ENCODE assay signal across 11 mouse cellular contexts in the genomic region with DNA sequence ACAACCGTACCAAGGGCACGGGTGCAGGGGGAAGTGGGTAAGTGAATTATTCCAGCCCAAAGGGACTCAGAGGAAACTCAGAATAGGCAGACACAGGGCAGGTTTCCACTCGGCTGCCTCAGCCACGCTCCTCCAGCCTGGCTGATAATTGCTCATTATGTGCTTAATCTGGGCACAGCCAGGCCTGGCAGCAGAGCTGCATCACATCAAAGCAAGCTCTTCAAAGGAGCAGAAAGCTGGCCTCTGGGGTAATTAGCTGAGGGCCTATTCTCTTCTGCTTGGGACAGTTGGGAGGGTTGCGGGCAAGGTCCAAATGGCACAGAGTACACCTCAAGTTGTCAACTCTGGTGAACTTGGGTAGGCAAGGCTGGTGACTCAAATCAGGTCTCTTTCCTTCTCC.
A peak's percentile ranks its signal among the peaks of the same experiment; 100 is the strongest.
DNase-seq lines count a peak whose midpoint lies in the region; ATAC-seq lines count a peak whose summit lies in the region.
"Had no signal": no experiment of that assay in that cellular context is flagged by ENCODE, and none has a peak within 500 bp of the region (broad histone marks: within the 10 kb centered on the region; RNA-seq: fewer than 3 reads in every experiment).

No protein-coding gene starts in this region.

- no peaks in the 10 kb centered on the region for H3K36me3 ChIP-seq in forebrain, embryonic 12.5 days (replicated peaks)
- no peaks in the 10 kb centered on the region for H3K36me3 ChIP-seq in heart, embryonic 12.5 days
- H3K36me3 ChIP-seq: G1E; neural tube, embryonic 12.5 days had no signal

- H3K27me3 ChIP-seq in forebrain, embryonic 12.5 days, result peaks cover 23% of the 10 kb centered on the region
- H3K27me3 ChIP-seq in heart, embryonic 12.5 days (replicated peaks), result peaks cover 5% of the 10 kb centered on the region; the same call in 1 of the 2 replicates
- H3K27me3 ChIP-seq: neural tube, embryonic 12.5 days had no signal

- peak; percentile 92 for ATAC-seq in forebrain, embryonic 12.5 days (ENCODE audit: low FRiP score)
- no peak for ATAC-seq in heart, embryonic 12.5 days (ENCODE audit: insufficient number of reproducible peaks, low FRiP score)

- intact Hi-C loops in left cerebral cortex, postnatal 10 days (cut with DNase I), result no loop called here

- no peak overlapping the region for H3K9ac ChIP-seq in forebrain, embryonic 12.5 days
- H3K9ac ChIP-seq in heart, embryonic 12.5 days, result no peak overlapping the region
- H3K9ac ChIP-seq: liver, embryonic 14.5 days; neural tube, embryonic 12.5 days had no signal

- no peaks in the 10 kb centered on the region for H3K9me3 ChIP-seq in forebrain, embryonic 12.5 days
- no peaks in the 10 kb centered on the region for H3K9me3 ChIP-seq in heart, embryonic 12.5 days (replicated peaks)
- H3K9me3 ChIP-seq: G1E; neural tube, embryonic 12.5 days had no signal

- H3K4me3 ChIP-seq in forebrain, embryonic 12.5 days (replicated peaks), result no peak overlapping the region
- no peak overlapping the region for H3K4me3 ChIP-seq in heart, embryonic 12.5 days
- H3K4me3 ChIP-seq: neural tube, embryonic 12.5 days had no signal

- 0 out of 2 replicates have a peak overlapping the region, but pooled peaks have one; percentile 20 for H3K27ac ChIP-seq in forebrain, embryonic 12.5 days
- no peak overlapping the region for H3K27ac ChIP-seq in heart, embryonic 12.5 days (ENCODE audit: poor library complexity, severe bottlenecking)
- H3K27ac ChIP-seq: liver, embryonic 14.5 days; neural tube, embryonic 12.5 days had no signal

- DNase-seq in Muller cell, postnatal 12 days (ENCODE audit: inconsistent ontology term), result peak; percentile 82
- DNase-seq in kidney, adult 9 months, result peak; percentile 75
- DNase-seq in left cerebral cortex, postnatal 10 days (ENCODE audit: extremely low spot score in 1 of 2, low spot score in 2 of 2), result peak; percentile 26 to 46
- no peak for DNase-seq in gastrocnemius, postnatal 4 days (ENCODE audit: low spot score in 2 of 2)
- DNase-seq in liver, result no peak
- DNase-seq in ovary, postnatal 14 days (ENCODE audit: low spot score), result no peak

- WGBS in forebrain, embryonic 12.5 days, result 18% methylated on average over 5 of the region's 5 CpGs
- 64% methylated on average over 5 of the region's 5 CpGs for WGBS in heart, embryonic 12.5 days

- peaks cover 11% of the 10 kb centered on the region for H3K4me1 ChIP-seq in forebrain, embryonic 12.5 days
- no peaks in the 10 kb centered on the region for H3K4me1 ChIP-seq in heart, embryonic 12.5 days (replicated peaks)
- H3K4me1 ChIP-seq: neural tube, embryonic 12.5 days had no signal

- H3K4me2 ChIP-seq in forebrain, embryonic 12.5 days, result no peak overlapping the region
- no peak overlapping the region for H3K4me2 ChIP-seq in heart, embryonic 12.5 days
- H3K4me2 ChIP-seq: neural tube, embryonic 12.5 days had no signal

Comparison
In these comparisons a context has a peak if more than half of its experiments do, and no peak if none do; other contexts are left out.
1. DNase-seq: peak in Muller cell, postnatal 12 days (single experiment), kidney, adult 9 months (single experiment) and left cerebral cortex, postnatal 10 days (2 of 2); none in gastrocnemius, postnatal 4 days (0 of 2), liver (single experiment) and ovary, postnatal 14 days (single experiment).